Mouse (Mus musculus): ENCODE results near the gene Gm28635.

Gene Gm28635

GRCm38 (mm10) chr2:84585700-84586099, 92.1 kb downstream of the Gm28635 start:
- no peak for DNase-seq (ENCODE audit: low read depth, low spot score)

GRCm38 (mm10) chr2:84582286-84582685, 95.6 kb downstream of the Gm28635 start:
- DNase-seq (ENCODE audit: low read depth, low spot score) = no peak

GRCm38 (mm10) chr2:84581208-84581607, 96.6 kb downstream of the Gm28635 start:
- DNase-seq (ENCODE audit: low read depth, low spot score) = peak; percentile 45

- DNase-seq (ENCODE audit: low read depth, low spot score) = no peak
Observed at GRCm38 (mm10) chr2:84579311-84579710, 98.5 kb downstream of the Gm28635 start.

- no peak for DNase-seq (ENCODE audit: low read depth, low spot score)
Observed at GRCm38 (mm10) chr2:84574130-84574529, 103.7 kb downstream of the Gm28635 start.

GRCm38 (mm10) chr2:84556888-84557514, 120.8 kb downstream of the Gm28635 start:
- peak; percentile 62 for DNase-seq (ENCODE audit: low read depth, low spot score)

Measured in 3T3-L1 (cell line).